Mouse (Mus musculus) Muller cell, postnatal 12 days (primary cell): ENCODE results near the gene Gins1.

ENCODE experiments used
- DNase-seq: peaks from one replicate; pipeline ENCODE4 v3.0.0-alpha.2; 2015; ENCODE audit errors: inconsistent ontology term

The Gins1 gene

GRCm38 (mm10) chr2:150955859-150956258, 50.7 kb downstream of the Gins1 start:
- DNase-seq, result no peak

GRCm38 (mm10) chr2:150959521-150959920, 54.3 kb downstream of the Gins1 start:
- peak; percentile 55 for DNase-seq

- DNase-seq, result no peak
Measured at GRCm38 (mm10) chr2:150963246-150963645, 58.0 kb downstream of the Gins1 start.

GRCm38 (mm10) chr2:150964641-150965040, 59.4 kb downstream of the Gins1 start:
- DNase-seq, result no peak

- DNase-seq, result no peak
Measured at GRCm38 (mm10) chr2:150965951-150966350, 60.8 kb downstream of the Gins1 start.

- no peak for DNase-seq
Measured at GRCm38 (mm10) chr2:150967491-150967890, 62.3 kb downstream of the Gins1 start.

GRCm38 (mm10) chr2:150969231-150969630, 64.0 kb downstream of the Gins1 start:
- DNase-seq, result no peak

GRCm38 (mm10) chr2:150971856-150972255, 66.7 kb downstream of the Gins1 start:
- no peak for DNase-seq

GRCm38 (mm10) chr2:150972681-150973080, 67.5 kb downstream of the Gins1 start:
- no peak for DNase-seq

- DNase-seq, result no peak
Measured at GRCm38 (mm10) chr2:150973401-150974115, 68.4 kb downstream of the Gins1 start.

GRCm38 (mm10) chr2:150976871-150977270, 71.7 kb downstream of the Gins1 start:
- no peak for DNase-seq

- no peak for DNase-seq
Measured at GRCm38 (mm10) chr2:150977676-150978075, 72.5 kb downstream of the Gins1 start.

GRCm38 (mm10) chr2:150978791-150979190, 73.6 kb downstream of the Gins1 start:
- no peak for DNase-seq

GRCm38 (mm10) chr2:150979861-150980620, 74.8 kb downstream of the Gins1 start:
- DNase-seq, result no peak
